Mouse (Mus musculus): Measurements from ENCODE around the gene Dhx37. TPM values are rescaled to one million over a fixed set of nuclear protein-coding genes. Genes with fewer than 3 reads are reported as not detected.
"Not testable (repeated sequence)": the region's sequence is repeated elsewhere in the genome, so short reads cannot be mapped to it uniquely, and the experiment has no call there.

The Dhx37 gene
- total RNA-seq, 1 experiment from 2014 or later, result 4.7 TPM

DNA sequence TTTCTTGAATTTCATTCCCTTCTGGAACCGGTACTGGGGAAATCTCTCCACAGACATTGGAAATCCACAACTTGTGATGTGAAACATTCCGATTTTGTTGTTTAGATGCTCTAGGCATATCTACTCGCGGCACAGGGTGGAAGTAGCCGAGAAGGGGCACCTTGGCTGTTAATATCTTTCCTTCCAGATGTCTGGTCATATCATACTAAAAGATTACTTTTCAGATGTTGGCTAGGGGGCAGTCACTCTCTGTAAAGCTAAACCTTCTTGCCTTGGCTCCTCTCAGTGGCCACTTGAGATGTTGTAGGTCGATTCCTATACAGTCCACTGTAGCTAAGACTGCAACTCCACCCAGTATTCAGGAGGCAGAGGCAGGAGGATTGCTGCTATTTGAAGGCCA lies 22.2 kb upstream of the Dhx37 start:
- no peak for ATAC-seq (replicated peaks; ENCODE audit: insufficient number of reproducible peaks, low FRiP score, low TSS enrichment, poor library complexity, severe bottlenecking)

DNA sequence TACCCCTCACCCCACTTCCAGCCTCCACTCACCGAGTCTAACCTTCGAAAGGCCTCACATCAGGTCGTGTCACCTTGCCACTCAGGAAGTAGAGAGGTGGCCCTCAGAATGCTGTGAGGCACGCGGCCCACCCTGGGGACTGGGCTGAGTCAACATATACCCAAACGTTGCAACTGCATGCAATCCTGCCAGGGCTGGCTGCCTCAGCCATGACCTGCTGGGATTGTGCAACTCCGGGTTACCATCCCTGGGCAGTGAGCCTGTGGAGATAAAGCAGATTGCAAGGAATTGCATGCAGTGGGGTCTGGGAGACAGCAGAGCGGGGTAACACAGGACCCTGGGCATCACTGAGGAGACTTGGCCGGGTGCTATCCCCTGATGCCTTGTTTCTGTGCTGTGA lies 18.7 kb upstream of the Dhx37 start:
- no peak for ATAC-seq (replicated peaks; ENCODE audit: insufficient number of reproducible peaks, low FRiP score, low TSS enrichment, poor library complexity, severe bottlenecking)

DNA sequence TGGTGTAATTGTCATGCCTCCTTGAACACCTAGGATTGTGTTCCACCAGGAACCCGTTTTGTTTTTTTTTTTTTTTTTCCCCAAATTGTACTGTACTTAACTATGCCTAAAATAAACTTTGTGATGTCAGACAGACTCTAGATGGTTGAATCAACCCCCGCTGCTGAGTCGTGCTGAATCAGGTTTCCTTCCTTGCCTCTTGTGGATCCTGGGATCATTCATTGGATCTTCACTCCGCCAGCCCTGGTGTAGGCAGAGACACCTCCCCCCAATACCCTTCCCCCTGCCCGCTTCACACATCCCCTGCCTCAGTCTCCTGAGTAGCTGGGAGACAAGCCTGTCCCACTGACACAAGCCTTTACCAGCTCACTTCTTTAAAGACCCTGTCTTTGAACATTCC lies 15.4 kb upstream of the Dhx37 start:
- no peak for ATAC-seq (replicated peaks; ENCODE audit: insufficient number of reproducible peaks, low FRiP score, low TSS enrichment, poor library complexity, severe bottlenecking)

DNA sequence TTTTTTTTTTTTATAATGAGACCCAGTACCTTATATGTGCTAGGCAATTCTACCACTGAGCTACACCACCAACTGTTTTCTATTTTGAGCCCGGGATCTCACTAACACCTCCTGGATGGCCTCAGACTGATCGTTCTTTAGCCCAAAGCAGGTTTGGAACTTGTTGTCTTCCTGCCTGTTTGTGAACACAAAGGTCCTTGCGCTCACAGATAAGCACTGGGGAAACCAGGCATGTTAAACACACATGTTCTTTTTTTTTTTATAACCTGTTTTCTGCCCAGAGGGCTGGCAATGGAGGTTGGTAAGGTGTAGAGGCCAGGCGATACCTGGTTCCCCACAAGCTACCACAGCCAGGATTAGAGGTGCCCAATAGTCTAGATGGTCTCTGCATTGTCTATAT lies 14.7 kb upstream of the Dhx37 start:
- no peak for ATAC-seq (replicated peaks; ENCODE audit: insufficient number of reproducible peaks, low FRiP score, low TSS enrichment, poor library complexity, severe bottlenecking)

DNA sequence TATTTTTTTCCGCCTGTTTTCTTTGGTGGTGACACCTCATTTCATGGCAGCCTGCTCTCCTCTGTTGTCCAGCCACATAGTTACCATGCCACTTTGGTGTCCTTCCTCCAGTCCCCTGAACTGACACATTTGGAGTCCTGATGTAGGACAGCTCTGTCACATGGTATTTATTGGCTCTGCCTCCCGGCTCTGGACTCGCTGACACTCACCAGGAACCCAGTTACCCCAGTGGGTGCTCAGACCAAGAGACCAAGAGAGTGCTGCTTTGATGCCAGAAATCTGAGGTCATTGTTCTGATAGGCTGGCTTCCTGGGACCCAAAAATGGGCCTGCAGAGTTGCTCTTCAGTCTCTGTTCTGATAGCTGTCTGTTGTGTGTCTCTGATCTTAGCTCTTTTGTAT lies 14.1 kb upstream of the Dhx37 start:
- ATAC-seq (replicated peaks; ENCODE audit: insufficient number of reproducible peaks, low FRiP score, low TSS enrichment, poor library complexity, severe bottlenecking), result no peak

DNA sequence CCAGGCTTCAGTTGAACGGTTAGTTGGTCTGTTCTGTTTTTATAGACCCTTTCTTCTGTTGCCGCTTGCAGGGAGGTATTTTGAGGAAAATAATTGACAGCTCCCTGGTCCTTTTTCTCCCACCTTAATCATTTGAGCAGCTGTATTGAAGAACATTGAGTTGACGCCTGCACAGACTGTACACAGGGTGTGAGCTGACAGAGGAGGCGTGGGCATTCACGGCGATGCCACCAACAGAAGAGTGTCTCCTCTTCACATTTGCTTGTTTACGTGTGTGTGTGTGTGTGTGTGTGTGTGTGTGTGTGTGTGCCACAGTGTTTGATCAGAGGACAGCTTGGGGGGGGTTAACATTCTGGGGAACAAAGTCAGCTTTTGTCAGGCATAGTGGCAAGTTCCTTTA lies 12.4 kb upstream of the Dhx37 start:
- ATAC-seq (replicated peaks; ENCODE audit: insufficient number of reproducible peaks, low FRiP score, low TSS enrichment, poor library complexity, severe bottlenecking), result no peak

DNA sequence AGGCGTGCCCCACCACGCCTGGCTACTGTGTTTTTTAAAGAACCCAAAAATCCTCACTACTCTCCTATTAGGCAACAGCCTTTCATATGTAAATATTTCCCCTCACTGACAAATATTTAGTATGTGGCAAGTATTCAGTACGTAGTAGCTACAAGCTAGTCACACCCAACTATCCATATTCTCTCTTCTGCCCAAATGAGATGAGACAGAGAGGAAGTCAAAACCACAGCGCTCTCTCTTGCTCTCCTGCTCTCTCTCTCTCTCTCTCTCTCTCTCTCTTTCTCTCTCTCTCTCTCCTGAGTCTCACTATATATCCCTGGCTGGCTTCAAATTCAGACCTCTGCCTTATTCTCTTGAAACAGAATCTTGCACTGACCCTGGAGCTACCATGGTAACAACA lies 10.6 kb upstream of the Dhx37 start:
- ATAC-seq (replicated peaks; ENCODE audit: insufficient number of reproducible peaks, low FRiP score, low TSS enrichment, poor library complexity, severe bottlenecking), result peak; percentile 84

DNA sequence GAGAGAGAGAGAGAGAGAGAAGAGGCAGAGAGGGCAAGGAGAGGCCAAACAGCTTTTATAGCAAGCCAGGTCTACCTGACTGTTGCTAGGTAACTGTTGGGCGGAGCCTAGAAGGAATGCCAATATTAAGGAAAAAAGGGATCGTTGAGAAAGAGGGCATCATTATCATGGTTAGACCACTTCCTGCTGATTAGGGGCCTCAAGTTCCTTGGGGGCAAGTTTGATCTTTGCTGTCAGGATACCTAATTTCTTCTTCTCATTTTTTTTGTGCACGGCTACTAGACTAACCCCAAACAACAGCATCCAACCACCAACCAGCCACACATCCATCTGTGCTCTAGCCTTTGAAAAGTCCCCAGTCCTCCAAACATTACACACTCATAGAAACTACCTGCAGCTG lies 10.0 kb upstream of the Dhx37 start:
- ATAC-seq (replicated peaks; ENCODE audit: insufficient number of reproducible peaks, low FRiP score, low TSS enrichment, poor library complexity, severe bottlenecking), result no peak

DNA sequence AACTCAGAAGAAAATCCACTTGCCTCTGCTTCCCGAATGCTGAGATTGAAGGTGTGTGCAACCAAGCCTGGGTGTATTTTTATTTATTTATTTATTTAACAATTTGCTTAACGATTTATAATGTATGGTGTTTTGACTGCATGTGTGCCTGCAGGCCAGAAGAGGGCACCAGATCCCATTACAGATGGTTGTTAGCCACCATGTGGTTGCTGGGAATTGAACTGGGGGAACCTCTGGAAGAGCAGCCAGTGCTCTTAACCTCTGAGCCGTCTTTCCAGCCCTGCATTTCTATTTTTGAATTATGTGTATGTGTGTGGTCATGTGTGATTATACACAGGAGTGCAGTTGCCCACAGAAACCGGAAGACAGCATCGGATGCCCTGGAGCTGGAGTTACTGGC lies 9.4 kb upstream of the Dhx37 start:
- ATAC-seq (replicated peaks; ENCODE audit: insufficient number of reproducible peaks, low FRiP score, low TSS enrichment, poor library complexity, severe bottlenecking), result no peak

DNA sequence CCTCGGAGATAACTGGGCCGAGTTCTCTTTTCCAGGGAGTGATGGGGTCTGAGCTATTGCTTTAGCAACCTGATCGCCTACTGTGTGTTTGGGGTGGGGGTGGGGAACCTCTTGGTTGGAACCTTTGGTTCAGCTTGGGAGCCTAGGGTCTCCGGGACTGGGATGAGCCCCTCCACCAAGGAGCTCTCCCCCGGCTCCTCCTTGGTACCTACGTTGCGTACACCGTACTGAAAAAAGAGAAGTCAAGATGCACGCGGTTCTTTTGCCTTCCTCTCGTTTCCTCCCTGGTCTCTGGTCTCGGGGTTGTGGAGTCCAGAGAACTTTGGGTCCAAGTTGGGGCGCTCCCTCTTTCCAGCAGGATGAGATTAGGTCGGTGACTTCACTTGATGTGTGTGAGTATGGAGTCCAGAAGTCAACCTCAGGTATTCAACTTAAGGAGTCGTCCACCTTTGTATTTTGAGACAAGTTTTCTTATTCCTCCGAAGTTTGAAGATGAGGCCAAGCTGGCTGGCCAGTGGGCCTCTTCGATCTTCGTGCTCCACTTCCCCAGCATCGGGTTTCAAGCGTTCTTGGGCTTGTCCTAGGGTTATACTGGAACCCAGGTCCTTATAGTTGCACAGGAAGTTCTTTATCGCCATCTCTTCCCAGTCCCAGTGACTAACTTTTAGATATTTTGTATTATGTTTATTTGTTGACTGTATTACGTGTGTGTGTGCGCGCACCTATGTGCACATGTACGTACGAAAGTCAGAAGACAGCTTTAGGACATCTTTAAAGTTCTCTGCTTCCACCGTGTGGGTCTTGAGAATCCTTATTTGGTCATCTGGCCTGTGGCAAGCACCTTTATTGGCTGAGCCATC lies 8.4 kb upstream of the Dhx37 start:
- peak; percentile 44 for ATAC-seq (replicated peaks; ENCODE audit: insufficient number of reproducible peaks, low FRiP score, low TSS enrichment, poor library complexity, severe bottlenecking)

DNA sequence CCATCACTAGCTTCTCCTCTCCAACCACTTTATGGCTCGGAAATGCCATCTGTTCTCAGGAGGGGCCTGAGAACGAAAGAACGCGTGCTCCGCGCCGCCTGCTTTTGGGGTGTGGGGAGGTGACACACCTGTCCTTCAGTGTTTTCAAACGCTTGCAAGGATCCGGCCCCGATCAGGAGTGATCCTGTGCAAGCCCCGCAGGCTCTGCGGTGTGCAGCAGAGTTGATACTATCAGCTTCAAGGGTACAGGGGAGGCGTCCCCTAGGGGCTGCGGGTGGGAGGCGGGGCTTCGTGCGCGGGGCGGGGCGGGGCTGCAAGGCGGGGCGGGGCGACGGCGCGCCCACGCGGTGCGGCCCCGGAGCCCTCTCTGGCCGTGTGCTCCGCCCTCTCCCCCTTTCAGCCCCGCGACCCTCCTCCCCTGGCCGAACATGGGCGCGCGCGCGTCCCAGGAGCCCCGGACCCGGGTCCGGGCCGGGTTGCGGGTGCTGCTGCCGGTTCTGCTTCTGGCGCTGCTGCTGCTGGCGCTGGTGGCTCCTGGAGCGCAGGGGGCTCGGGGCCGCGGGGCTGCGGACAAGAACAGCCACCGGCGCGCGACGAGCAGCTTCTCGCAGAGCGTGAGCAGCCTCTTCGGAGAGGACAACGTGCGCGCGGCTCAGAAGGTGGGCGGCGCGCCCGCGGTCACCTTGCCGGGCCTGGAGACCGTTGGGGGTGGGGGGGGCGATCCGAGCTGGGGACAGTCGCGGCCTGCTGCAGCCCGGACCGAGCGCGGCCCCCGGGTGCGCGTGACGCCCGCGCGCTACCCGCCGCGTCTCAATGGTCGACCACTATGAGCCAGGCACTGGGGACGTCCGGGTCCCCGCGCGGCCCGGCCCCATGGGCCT lies 7.6 kb upstream of the Dhx37 start, which contains the start of gene Bri3bp:
Gene Bri3bp, plus strand, starts transcription at position 335 of the 881 bp plus-strand sequence.
- ATAC-seq (replicated peaks; ENCODE audit: insufficient number of reproducible peaks, low FRiP score, low TSS enrichment, poor library complexity, severe bottlenecking), result no peak

DNA sequence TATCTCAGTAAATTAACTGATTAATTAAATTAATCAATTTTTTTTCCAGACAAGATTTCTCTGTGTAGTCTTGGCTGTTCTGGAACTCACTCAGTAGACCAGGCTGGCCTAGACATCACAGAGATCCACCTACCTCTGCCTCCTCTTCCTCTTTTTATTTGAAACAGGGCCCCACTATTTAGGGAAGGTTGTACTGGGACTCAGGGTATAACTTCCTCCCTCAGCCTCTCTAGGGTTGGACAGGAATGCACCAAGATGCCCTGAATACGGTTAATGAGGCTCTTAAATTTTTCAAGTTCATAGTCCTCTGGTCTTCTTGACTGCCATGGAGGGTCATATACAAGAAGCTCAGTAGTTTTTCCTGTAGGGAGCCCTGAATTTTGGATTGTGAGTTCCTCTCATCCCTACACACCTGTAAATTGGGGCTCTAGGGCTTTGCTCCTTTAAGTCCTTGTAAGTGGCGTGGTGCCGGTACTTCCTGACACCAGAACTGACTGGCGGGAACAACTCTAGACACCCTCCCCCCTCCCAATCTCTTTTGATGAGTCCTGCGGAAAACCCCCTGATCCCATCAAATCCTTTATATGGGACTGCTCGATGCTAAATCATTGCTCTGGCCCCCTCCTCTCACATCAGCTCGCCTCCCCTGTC lies 6.8 kb upstream of the Dhx37 start:
- ATAC-seq (replicated peaks; ENCODE audit: insufficient number of reproducible peaks, low FRiP score, low TSS enrichment, poor library complexity, severe bottlenecking), result peak; percentile 63

DNA sequence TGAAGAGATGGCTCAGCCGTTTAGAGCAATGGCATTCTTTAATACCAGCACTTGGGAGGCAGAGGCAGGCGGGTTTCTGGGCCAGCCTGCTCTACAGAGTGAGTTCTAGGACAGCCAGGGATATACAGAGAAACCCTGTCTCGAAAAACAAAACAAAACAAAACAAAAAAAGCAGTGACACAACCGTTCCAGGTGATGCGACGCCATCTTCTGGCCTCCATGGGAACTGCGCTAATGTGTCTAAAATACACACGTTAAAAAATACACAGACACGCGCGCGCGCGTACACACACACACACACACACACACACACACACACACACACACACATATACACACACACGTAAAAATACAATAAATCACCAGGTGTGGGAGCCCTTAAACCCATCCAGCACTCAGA lies 426 bp upstream of the Dhx37 start:
- not testable (repeated sequence) for ATAC-seq (replicated peaks; ENCODE audit: insufficient number of reproducible peaks, low FRiP score, low TSS enrichment, poor library complexity, severe bottlenecking)

DNA sequence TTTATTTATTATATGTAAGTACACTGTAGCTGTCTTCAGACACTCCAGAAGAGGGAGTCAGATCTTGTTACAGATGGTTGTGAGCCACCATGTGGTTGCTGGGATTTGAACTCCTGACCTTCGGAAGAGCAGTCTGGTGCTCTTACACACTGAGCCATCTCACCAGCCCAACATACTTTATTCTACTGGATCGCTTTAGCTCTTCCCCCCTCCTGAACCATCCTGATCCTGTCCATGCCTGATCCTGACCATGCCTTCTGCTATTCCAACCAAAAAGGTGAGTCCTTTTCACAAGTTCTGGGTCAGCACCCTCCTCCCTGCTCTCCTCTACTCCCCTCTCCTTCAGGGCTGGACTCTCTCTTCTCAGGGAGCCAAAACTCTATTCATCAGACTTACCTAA lies 1.6 kb downstream of the Dhx37 start:
- not testable (repeated sequence) for ATAC-seq (replicated peaks; ENCODE audit: insufficient number of reproducible peaks, low FRiP score, low TSS enrichment, poor library complexity, severe bottlenecking)

DNA sequence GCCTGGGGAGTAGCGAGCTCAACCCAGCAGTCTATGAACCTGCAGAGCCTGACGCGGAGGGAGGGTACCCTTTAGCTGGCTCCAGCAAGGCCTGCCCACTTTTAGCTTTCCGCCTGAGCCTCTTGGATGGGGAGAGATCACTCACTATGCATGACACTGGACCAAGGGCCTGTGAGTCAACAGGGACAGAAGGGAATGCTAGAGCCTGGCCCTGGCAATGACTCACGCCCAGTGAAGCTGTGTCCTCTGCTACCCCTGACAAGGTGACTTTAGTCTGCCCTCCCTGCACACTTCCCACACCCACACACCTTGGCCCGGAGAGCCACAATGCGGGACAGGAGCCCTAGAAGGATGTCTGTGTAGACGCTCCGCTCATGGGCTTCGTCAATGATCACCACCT lies 7.6 kb downstream of the Dhx37 start:
- ATAC-seq (replicated peaks; ENCODE audit: insufficient number of reproducible peaks, low FRiP score, low TSS enrichment, poor library complexity, severe bottlenecking), result no peak

DNA sequence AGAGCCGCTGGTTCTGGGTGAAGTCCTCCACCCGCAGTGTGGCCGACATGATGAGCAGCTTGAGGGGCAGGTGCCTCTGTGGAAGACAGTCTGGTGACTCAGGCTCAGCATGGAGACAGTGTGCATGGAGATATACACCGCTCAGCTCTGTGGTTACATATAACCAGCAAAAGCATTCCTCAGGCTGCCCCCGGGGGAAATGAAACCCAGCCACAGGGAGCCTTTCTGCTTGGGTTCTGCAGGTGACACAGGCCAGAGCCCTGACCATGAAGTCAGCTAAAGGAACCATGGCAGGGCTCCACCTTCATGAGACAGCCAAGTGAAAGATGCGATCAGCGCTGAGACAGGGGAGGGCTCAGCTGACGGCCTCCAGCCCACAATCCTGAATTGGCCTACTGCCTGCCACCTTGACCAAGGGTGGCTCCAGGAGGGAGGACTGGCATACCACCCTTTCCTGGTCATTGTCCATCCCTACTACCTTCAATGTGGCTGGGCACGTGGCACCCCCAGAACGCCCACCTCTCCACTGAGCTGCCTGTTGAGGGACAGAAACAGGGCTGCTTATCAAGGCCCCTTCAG lies 8.1 kb downstream of the Dhx37 start:
- no peak for ATAC-seq (replicated peaks; ENCODE audit: insufficient number of reproducible peaks, low FRiP score, low TSS enrichment, poor library complexity, severe bottlenecking)

DNA sequence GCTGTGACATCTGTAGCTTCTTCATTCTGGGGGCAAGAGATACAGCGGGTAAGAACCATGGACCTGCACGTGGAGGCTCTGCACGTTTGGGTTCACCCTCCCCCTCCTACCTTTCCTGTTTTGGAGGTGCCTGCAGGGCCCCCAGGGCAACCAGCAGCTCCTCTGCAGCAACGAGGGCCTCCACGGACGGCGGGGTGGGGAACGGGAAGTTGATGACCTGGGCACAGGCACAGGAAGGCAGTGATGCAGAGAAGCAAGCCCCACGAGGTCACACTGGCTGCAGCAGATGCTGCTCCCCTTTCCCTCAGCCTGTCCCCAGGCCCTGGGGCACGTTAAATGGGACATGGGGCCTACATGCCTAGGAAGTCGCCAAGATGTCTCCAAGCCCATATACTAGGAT lies 14.8 kb downstream of the Dhx37 start:
- no peak for ATAC-seq (replicated peaks; ENCODE audit: insufficient number of reproducible peaks, low FRiP score, low TSS enrichment, poor library complexity, severe bottlenecking)

DNA sequence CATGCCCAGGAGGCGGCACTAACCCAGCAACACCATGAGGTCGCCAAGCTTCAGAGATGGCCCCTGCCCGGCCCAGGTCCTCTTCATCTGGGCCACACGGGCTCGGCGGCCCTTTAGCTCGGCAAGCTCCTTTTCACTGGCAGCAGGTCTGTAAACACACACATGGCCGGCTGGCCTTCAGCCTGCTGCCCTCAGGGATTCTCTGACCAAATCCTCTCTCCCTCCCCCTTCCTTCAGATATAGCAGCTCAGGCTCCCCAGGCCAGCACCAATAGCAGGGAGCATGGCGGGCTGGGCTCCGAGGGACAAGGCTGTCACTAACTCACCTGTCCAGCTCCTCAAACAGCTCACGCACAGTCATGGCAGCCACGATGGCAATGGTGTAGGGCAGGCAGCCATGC lies 15.3 kb downstream of the Dhx37 start:
- ATAC-seq (replicated peaks; ENCODE audit: insufficient number of reproducible peaks, low FRiP score, low TSS enrichment, poor library complexity, severe bottlenecking), result no peak

DNA sequence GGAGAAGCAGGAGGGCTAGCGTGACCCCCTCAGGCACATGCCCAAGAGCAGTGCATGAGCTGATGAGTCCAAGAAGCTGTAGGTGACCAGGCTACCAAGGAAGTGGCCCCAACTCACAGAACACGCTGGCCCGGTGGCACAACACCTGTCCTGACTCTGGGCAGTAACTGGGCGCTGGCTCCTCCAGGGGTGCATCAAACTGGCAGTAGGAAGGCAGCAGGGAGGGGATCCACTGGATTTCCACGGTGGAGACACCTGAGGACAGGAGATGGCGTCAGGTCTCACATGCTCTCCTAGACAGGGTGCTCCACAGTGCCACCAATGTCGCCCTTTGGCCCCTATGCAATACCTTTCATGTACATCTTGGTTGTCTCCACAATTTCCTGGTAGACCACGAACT lies 17.7 kb downstream of the Dhx37 start:
- ATAC-seq (replicated peaks; ENCODE audit: insufficient number of reproducible peaks, low FRiP score, low TSS enrichment, poor library complexity, severe bottlenecking), result no peak
